Mouse (Mus musculus): Measurements from ENCODE around the gene Plekhh3.

Gene Plekhh3

GRCm38 (mm10) chr11:101186526-101187247 lies 15.5 kb upstream of the Plekhh3 start:
- DNase-seq = no peak

DNA sequence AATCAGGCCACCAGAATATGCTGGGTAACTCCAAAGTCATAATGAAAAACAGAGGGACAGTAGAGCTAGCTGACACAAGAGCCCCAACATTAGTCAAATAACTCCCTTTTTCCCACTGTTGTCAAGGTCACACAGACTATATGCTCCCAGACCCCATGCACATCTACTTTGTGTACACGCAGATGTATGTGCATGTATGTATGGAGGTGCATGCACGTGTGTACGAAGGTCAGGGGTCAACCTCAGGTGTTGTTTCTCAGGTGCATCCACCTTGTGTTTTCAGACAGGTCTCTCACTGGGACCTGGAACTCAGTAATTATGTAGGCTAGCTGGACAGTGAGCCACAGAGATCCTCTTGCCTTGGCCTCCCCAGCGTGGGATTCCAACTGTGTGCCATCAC lies 14.3 kb upstream of the Plekhh3 start:
- DNase-seq = no peak

- no peak for DNase-seq
Measured at GRCm38 (mm10) chr11:101184984-101185383, 13.8 kb upstream of the Plekhh3 start.

DNA sequence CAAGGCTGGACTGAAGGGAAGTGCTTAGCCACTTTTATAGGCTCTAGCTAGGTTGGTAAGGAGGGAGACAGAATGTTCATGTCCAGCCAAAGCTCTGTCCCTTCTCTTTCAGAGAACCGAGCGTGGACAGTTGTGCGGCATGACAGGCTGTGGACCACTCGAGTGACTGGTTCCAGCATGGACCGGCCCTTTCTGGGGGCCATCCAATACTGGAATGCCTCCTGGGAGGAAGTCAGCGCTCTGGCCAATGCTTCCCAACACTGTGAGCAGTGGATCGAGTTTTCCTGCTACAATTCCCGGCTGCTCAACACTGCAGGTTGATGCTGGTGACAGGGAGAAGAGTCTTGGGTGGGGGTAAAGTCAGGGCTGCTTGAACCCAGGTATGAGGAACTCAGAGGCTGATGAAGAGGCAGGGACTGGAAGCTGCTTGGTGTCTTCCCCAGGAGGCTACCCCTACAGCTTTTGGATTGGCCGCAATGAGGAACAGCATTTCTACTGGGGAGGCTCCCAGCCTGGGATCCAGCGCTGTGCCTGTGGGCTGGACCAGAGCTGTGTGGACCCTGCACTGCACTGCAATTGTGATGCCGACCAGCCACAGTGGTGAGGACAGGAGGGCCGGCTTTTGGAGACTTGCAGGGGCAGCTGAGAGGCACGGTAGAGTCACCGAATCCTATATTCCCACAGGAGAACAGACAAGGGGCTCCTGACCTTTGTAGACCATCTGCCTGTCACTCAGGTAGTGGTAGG lies 11.8 kb upstream of the Plekhh3 start:
- no peak for DNase-seq

- DNase-seq = no peak
Measured at GRCm38 (mm10) chr11:101181961-101182360, 10.8 kb upstream of the Plekhh3 start.

DNA sequence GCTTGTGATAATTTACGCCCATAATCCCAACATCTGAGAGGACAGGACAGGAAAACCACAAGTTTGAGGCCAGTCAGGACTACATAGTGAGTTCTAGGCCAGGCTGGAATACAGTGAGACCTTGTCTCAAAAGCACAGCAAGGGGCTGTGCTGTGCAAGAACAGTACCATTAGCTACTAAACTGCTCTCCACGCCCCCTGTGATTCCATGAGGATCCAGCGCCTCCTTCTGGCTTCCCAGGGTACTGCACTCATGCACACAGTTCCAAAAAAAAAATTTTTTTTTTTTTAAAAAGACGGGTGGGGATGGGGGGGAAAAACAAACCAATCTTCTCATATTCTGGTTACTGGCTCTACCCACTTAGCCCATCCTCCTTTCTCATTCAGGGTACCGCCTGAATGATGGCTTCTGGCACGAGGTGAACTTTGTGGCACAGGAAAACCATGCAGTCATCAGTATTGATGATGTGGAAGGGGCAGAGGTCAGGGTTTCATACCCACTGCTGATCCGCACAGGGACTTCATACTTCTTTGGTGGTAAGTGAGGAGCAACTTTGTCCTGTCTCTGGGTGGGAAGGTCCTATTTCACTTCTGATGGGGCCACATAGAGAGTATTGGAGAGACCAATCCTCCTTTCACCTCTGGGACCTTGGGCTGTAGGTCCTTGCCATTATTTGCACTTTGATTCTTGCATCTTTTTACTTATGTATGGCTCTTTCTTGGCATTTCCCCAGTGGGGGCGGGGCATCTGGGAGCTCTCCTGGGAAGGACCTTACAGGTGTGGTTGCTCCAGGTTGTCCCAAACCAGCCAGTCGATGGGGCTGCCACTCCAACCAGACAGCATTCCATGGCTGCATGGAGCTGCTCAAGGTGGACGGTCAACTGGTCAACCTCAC lies 9.9 kb upstream of the Plekhh3 start:
- DNase-seq = peak; percentile 86

- DNase-seq = no peak
Measured at GRCm38 (mm10) chr11:101180261-101180660, 9.1 kb upstream of the Plekhh3 start.

GRCm38 (mm10) chr11:101179306-101179705 lies 8.2 kb upstream of the Plekhh3 start:
- DNase-seq = no peak

DNA sequence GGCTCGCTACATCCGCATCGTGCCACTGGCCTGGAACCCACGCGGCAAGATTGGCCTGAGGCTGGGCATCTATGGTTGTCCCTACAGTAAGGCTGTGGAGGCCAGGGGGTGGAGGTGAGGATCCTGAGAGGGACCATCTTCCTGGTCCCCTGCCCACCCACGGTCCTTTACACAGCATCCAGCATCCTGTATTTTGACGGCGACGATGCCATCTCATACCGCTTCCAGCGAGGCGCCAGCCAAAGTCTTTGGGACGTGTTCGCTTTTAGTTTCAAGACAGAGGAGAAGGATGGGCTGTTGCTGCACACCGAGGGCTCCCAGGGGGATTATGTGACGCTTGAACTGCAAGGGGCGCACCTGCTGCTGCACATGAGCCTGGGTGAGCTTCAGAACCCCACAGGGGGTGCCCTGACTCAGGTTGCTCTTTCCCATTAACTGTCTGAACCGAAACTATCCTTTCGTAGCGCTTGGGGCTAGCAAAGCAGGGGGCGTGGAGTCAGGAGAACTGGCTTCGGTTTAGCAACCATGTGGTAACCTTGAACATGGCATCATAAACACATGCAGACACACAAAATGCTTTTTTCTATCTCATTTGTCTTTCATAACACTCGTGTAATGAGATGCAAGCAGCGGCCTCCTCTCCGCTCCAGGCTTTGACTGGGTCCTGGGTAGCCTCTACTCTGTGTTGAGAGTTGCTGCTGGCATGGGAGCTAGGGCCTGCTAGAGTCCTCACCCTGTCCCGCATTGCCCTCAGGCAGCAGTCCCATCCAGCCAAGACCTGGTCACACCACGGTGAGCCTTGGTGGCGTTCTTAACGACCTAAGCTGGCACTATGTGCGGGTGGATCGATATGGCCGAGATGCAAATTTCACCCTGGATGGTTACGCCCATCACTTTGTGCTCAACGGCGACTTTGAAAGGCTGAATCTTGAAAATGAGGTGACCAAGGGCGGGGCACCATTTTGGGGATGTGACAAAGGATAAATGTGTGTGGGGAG lies 7.2 kb upstream of the Plekhh3 start:
- no peak for DNase-seq

DNA sequence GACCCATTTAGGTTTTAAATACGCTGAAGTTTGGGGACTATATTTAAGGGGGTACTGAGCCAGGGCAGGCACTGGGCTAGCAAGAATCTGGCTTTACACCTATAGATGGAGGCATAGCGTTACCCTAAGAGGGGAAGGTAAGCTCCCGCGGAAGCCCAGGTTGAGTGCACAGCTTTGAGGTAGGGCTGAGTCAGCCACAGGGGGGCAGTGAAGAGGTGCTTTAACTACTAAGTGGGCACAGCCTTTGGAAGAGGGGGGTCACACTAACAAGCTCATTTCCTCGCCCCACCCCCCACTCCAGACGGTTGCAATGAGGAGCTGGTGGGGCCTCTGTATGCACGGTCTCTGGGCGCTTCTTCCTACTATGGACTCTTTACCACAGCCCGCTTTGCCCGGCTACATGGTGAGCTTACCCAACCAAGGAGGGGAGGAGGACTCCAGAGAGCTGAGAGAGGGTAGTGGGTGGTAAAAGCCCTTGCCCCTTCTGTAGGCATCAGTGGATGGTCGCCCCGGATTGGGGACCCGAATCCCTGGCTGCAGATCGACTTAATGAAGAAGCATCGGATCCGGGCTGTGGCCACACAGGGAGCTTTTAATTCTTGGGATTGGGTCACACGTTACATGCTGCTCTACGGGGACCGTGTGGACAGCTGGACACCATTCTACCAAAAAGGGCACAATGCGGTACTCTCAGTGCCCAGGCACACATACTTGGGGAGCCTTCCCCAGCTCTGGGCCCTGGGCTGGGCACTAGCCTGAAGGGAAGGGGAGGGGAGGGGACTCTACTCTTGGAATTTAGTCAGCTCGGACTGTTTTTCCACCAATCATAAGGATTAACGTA lies 6.0 kb upstream of the Plekhh3 start:
- peak; percentile 74 for DNase-seq

- peak; percentile 32 for DNase-seq
Measured at GRCm38 (mm10) chr11:101176117-101176691, 5.1 kb upstream of the Plekhh3 start.

DNA sequence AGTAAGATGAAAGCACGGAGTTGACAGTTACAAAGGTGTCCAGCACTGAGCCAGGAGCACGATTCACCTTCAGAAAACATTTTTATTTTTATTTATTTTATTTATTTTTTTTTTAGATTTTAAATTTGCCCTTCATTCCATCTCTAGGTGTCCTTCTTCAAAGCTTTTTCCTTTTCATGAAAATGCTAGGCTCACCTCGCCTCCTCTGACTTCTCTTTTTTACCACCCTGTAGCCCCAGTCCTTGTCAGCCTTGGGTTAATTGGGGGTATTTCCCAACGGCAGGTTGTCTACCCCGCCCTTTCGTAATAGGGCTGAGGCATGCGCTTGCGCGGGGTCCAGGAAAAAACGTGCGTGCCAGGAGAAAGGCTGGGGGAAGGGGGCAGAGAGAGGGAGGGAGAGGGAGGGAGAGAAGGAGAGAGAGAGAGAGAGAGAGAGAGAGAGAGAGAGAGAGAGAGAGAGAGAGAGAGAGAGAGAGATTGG lies 4.5 kb upstream of the Plekhh3 start:
- no peak for DNase-seq

GRCm38 (mm10) chr11:101174851-101175628 lies 3.9 kb upstream of the Plekhh3 start, which contains the start of gene Ccr10:
TSS of gene Ccr10 (minus strand) at chr11:101175443.
- DNase-seq = peak; percentile 30

- DNase-seq = no peak
Measured at GRCm38 (mm10) chr11:101174389-101174745, 3.2 kb upstream of the Plekhh3 start.

DNA sequence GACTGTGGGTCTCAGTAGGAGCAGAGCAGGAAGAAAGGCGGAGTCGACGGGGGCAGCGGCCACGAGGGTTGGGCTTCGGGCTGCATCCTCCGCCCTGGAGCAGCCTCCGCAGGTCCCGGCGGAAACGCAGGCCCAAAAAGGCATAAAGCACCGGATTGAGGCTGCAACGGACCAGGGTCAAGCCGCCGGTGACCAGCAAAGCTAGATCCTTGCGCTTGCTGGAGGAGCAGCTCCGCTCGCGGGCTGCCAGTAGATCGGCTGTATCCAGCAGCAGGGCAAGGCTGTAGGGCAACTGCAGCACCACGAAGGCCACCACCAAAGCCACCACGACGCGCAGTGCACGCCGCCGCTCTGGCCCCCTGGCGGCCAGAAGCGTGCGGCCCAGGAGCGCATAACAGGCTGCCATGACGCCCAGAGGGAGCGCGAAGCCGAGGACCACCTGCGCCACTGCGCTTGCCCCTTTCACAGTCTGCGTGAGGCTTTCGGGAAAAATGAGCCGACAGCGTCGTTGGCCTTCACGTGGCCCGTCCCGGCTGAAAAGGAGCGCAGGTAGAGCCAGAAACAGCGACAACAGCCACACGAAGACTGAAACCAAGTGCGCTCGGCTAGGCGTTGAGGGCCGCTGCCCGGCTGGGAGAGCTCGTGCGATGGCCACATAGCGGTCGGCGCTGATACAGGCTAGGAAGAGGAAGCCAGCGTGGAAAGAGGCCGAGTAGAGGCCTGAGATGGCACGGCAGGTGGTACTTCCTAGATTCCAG lies 2.7 kb upstream of the Plekhh3 start:
- peak; percentile 81 for DNase-seq

- peak; percentile 85 for DNase-seq
Measured at GRCm38 (mm10) chr11:101173112-101173511, 2.0 kb upstream of the Plekhh3 start.

- DNase-seq = no peak
Measured at GRCm38 (mm10) chr11:101172434-101172815, 1.3 kb upstream of the Plekhh3 start.

GRCm38 (mm10) chr11:101171721-101172433 lies 726 bp upstream of the Plekhh3 start:
- DNase-seq = peak; percentile 84

Data from lung, postnatal 36 days (tissue).